Mouse (Mus musculus) olfactory bulb, adult 2 months (tissue): ENCODE results near the gene Tapbp.

Experiments used
- CTCF ChIP-seq: fragments of 200-500 bp; IDR thresholded peaks from 2 replicates; pipeline ENCODE4 v1.5.1; 2012; ENCODE audit warnings: low read depth, mild to moderate bottlenecking, low read length, moderate library complexity; ENCODE audit not compliant: insufficient read depth
- POLR2A ChIP-seq: fragments of 200-500 bp; IDR thresholded peaks from 2 replicates; pipeline ENCODE4 v1.6.1; 2012; ENCODE audit warnings: mild to moderate bottlenecking, low read depth, low read length, moderate library complexity; ENCODE audit not compliant: insufficient read depth

DNA sequence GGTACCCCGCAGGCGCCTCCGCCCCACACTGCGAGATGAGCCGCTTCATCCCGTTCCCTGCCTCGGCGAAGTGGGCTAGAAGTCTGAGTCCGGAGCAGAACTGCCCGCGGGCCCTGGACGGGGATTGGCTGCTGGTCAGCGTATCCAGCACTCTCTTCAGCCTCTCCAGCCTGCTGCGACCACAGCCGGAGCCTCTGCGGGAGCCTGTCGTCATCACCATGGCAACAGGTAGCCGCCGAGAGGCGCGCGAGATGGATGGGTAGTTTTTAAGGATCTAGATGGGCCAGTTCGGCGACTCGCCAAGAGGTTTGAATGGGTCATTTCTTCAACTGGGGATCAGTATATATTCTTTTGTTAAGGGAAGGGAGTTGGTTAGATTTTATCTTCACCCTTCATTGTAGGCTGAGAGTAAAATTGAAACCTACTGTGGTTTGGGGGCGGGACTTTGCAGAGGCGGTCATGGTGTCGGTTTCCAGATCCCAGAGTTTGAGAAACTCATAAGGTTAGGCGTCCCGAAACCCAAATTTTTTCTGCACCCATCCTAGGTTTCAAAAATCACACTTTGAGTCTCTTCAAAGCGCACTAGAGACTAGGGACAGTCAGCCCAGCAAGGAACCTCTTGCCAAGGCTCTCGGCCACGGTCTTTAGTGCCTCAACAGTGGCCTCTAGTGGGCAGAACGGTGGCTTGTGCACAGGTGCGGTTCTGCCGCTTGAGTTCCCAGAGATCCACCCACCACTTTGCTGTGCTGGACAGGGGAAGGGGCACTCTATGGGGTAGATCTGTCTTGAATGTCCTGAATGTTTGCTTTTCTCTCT is 4.8 kb downstream of the Tapbp start:
- TF ChIP-seq POLR2A (no peak), CTCF (peak; percentile 79)
